Mouse (Mus musculus) right cerebral cortex, adult 2 months (tissue): ENCODE data around the gene Lrrtm4.

Experiments
- DNase-seq, 2 experiments: peaks; one replicate each; pipeline ENCODE4 v3.0.0; 2021 to 2022; ENCODE audit warnings: low spot score in 2 of 2

Gene Lrrtm4

GRCm38 (mm10) chr6:80704183-80704582 lies 685.5 kb downstream of the Lrrtm4 start:
- DNase-seq = no peak

- no peak for DNase-seq
Measured at GRCm38 (mm10) chr6:80720468-80720867, 701.8 kb downstream of the Lrrtm4 start.

GRCm38 (mm10) chr6:80733416-80733815 lies 714.7 kb downstream of the Lrrtm4 start:
- DNase-seq = no peak

GRCm38 (mm10) chr6:80750769-80751168 lies 732.1 kb downstream of the Lrrtm4 start:
- DNase-seq = no peak

GRCm38 (mm10) chr6:80760641-80761204 lies 742.0 kb downstream of the Lrrtm4 start:
- no peak for DNase-seq

- DNase-seq = no peak
Measured at GRCm38 (mm10) chr6:80786282-80786681, 767.6 kb downstream of the Lrrtm4 start.

GRCm38 (mm10) chr6:80823753-80824152 lies 805.1 kb downstream of the Lrrtm4 start:
- DNase-seq = no peak

- DNase-seq = no peak
Measured at GRCm38 (mm10) chr6:80839784-80840183, 821.1 kb downstream of the Lrrtm4 start.

GRCm38 (mm10) chr6:80845294-80845693 lies 826.6 kb downstream of the Lrrtm4 start:
- no peak for DNase-seq

GRCm38 (mm10) chr6:80856910-80857543 lies 838.4 kb downstream of the Lrrtm4 start:
- peak; percentile 32 to 34 for DNase-seq
